Mouse (Mus musculus) ES-E14 (cell line): Measurements from ENCODE around the gene Tmem44. TPM values are rescaled to one million over a fixed set of nuclear protein-coding genes. Genes with fewer than 3 reads are reported as not detected.

Source experiments
- DNase-seq: peaks from one replicate; pipeline ENCODE4 v3.0.0-alpha.2; 2013; ENCODE audit warnings: low read depth, low spot score
- H3K27ac ChIP-seq: 2 replicates; pipeline ENCODE4 v1.5.1; 2012; ENCODE audit warnings: low read depth, mild to moderate bottlenecking, low read length, moderate library complexity, mixed read lengths; ENCODE audit not compliant: poor library complexity, insufficient read depth, severe bottlenecking
- H3K36me3 ChIP-seq: 2 replicates; pipeline ENCODE4 v1.6.1; 2012; ENCODE audit warnings: mild to moderate bottlenecking, low read length, moderate library complexity, mixed read lengths; ENCODE audit not compliant: control insufficient read depth, poor library complexity, insufficient read depth, severe bottlenecking
- H3K4me1 ChIP-seq, 2 experiments: fragments of 150-350 bp in 1 of 2; sonication (generic) in 1 of 2; 2 replicates each; pipeline ENCODE4 v1.6.1; 2012; ENCODE audit warnings: low read length in 2 of 2, mild to moderate bottlenecking in 1 of 2, mixed read lengths in 1 of 2; ENCODE audit not compliant: control insufficient read depth in 2 of 2, insufficient read depth in 2 of 2, poor library complexity in 1 of 2
- H3K4me3 ChIP-seq, 2 experiments: fragments of 150-350 bp in 1 of 2; sonication (generic) in 1 of 2; 2 replicates each; pipeline ENCODE4 v1.5.1; 2012; ENCODE audit warnings: low read length in 2 of 2, low read depth in 1 of 2, mild to moderate bottlenecking in 1 of 2, mixed read lengths in 1 of 2; ENCODE audit not compliant: insufficient read depth in 1 of 2, poor library complexity in 1 of 2, severe bottlenecking in 1 of 2
- H3K9ac ChIP-seq: 2 replicates; pipeline ENCODE4 v1.6.1; 2012; ENCODE audit warnings: low read depth, mild to moderate bottlenecking, low read length, mixed read lengths; ENCODE audit not compliant: poor library complexity, insufficient read depth, severe bottlenecking
- H3K9me3 ChIP-seq: fragments of 150-350 bp; sonication (generic); 2 replicates; pipeline ENCODE4 v1.6.1; 2012; ENCODE audit warnings: low read depth, mild to moderate bottlenecking, low read length; ENCODE audit not compliant: control insufficient read depth, insufficient read depth
- CHD2 ChIP-seq: IDR thresholded peaks from 2 replicates; pipeline ENCODE4 v1.6.1; 2014; ENCODE audit warnings: mild to moderate bottlenecking, low read depth, low read length, inconsistent platforms
- HCFC1 ChIP-seq: IDR thresholded peaks from 2 replicates; pipeline ENCODE4 v1.6.1; 2012; ENCODE audit warnings: low read length, inconsistent platforms, borderline replicate concordance; ENCODE audit not compliant: insufficient read depth
- MAFK ChIP-seq: IDR thresholded peaks from 2 replicates; pipeline ENCODE4 v1.6.1; 2014; ENCODE audit warnings: mild to moderate bottlenecking, low read depth, low read length, inconsistent platforms; ENCODE audit not compliant: insufficient read depth
- ZC3H11A ChIP-seq: IDR thresholded peaks from 2 replicates; pipeline ENCODE4 v1.6.1; 2012; ENCODE audit warnings: low read depth, mild to moderate bottlenecking, inconsistent platforms, low read length, borderline replicate concordance
- ZNF384 ChIP-seq: IDR thresholded peaks from 2 replicates; pipeline ENCODE4 v1.6.1; 2012; ENCODE audit warnings: low read depth, low read length, inconsistent platforms
- in situ Hi-C, 2 experiments: fragments of 600-800 bp; cut with MboI; formaldehyde crosslinking; loops; one replicate each; pipeline ENCODE4 v1.15.1; 2025; ENCODE audit warnings: low sequenced_read_pairs in 2 of 2, inconsistent platforms in 1 of 2; ENCODE audit not compliant: unreplicated experiment in 2 of 2
- total RNA-seq: library from RNA; depleted of rRNA; stranded (reverse); fragments of 300-350 nt; gene quantifications from 2 replicates; pipeline ENCODE4 v1.2.3, GENCODE M21; 2012

The Tmem44 gene
- total RNA-seq, 1 experiment: 4.2 TPM

GRCm38 (mm10) chr16:30491742-30492141, 58.9 kb downstream of the Tmem44 start:
- Histone ChIP-seq H3K9me3 (no peaks in the 10 kb centered on the region), H3K9ac (no peak overlapping the region), H3K4me3 (no peak overlapping the region), H3K4me1 (no peaks in the 10 kb centered on the region; a peak in 1 of 4 replicates), H3K27ac (no peak overlapping the region), H3K36me3 (no peaks in the 10 kb centered on the region)
- TF ChIP-seq HCFC1 (no peak), ZC3H11A (no peak), ZNF384 (no peak), MAFK (no peak), CHD2 (no peak)
- in situ Hi-C loops: no loop called here
- no peak for DNase-seq

DNA sequence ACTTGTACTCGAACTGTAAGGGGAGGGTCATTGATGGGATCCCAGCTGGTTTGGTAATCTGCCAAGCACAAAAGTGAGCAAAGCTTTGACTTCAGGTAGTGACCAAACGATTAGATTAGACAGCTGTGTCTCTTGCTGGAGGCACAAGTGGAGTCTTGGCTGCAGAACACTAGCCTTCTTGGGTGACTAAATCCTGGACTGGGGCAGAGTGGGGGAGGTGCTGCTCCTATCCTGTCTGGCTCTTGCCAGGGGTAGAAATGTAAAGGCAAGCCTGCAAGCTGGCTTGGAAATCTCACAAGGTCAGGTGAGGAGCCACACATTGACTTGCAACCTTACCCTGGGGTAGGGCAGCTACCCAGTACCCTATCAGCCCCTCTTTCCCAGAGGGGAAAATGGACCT, 59.9 kb downstream of the Tmem44 start:
- in situ Hi-C loops: no loop called here
- no peak for DNase-seq
- H3K9me3 ChIP-seq: no peaks in the 10 kb centered on the region
- no peak for TF ChIP-seq CHD2
- TF ChIP-seq ZC3H11A: no peak
- TF ChIP-seq ZNF384: no peak
- TF ChIP-seq HCFC1: no peak
- TF ChIP-seq MAFK: no peak
- H3K4me1 ChIP-seq: no peaks in the 10 kb centered on the region; a peak in 1 of 4 replicates
- H3K36me3 ChIP-seq: no peaks in the 10 kb centered on the region
- no peak overlapping the region for H3K4me3 ChIP-seq
- H3K27ac ChIP-seq: no peak overlapping the region
- H3K9ac ChIP-seq: no peak overlapping the region

DNA sequence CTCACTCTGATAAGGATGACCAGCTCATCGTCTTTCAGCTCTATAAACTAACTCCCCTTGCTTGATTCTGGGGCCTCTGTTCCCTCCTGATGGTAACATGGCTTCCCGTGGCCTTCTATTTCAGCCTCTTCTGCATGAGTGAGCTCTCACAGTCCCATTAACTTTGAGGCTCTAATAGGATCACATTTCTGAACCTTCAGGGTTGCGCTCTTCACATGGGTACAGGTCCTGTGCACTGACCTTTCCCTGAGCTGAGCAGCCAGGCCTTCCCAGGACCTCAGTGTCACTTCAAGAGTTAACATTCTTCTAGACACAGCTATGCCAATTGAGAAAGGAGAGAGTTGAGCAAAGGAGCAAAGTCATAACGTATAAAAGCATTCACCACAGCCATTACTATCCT, 60.3 kb downstream of the Tmem44 start:
- no peak for DNase-seq
- no peaks in the 10 kb centered on the region for H3K36me3 ChIP-seq
- no peak overlapping the region for H3K9ac ChIP-seq
- H3K9me3 ChIP-seq: no peaks in the 10 kb centered on the region
- TF ChIP-seq ZC3H11A: no peak
- no peak for TF ChIP-seq MAFK
- no peak for TF ChIP-seq HCFC1
- TF ChIP-seq ZNF384: no peak
- no peak for TF ChIP-seq CHD2
- no peak overlapping the region for H3K27ac ChIP-seq
- H3K4me1 ChIP-seq: no peaks in the 10 kb centered on the region; a peak in 1 of 4 replicates
- in situ Hi-C loops: no loop called here
- no peak overlapping the region for H3K4me3 ChIP-seq

- Histone ChIP-seq H3K4me3 (no peak overlapping the region), H3K27ac (no peak overlapping the region), H3K9ac (no peak overlapping the region), H3K4me1 (no peaks in the 10 kb centered on the region; a peak in 1 of 4 replicates), H3K9me3 (no peaks in the 10 kb centered on the region), H3K36me3 (no peaks in the 10 kb centered on the region)
- in situ Hi-C loops: no loop called here
- no peak for DNase-seq
- TF ChIP-seq MAFK: no peak
- no peak for TF ChIP-seq ZNF384
- TF ChIP-seq ZC3H11A: no peak
- no peak for TF ChIP-seq HCFC1
- TF ChIP-seq CHD2: no peak
These were observed 61.0 kb downstream of the Tmem44 start for GRCm38 (mm10) chr16:30489662-30490061.

DNA sequence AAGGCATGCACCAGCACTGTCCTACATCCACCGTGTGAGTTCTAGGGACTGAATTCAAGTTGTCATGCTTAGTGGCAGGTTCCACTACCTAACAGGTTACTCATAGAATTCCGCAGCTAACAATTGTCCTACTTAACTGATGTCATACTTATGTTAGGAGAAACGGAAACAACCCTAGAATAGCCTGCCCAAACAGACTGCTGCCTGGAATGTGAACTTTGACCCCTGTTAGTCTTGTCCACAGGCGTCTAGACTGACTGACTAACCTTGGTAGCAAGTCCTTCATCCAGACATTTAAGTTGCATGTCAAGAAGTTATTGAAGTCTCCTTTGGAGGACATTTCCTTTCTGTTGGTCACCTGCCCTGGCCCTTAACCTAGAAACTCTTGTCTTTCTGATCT, 64.1 kb downstream of the Tmem44 start:
- H3K4me3 ChIP-seq: no peak overlapping the region

More for the DNA sequence above, 64.1 kb downstream of the Tmem44 start:
- H3K36me3 ChIP-seq: no peaks in the 10 kb centered on the region
- no peak overlapping the region for H3K27ac ChIP-seq
- in situ Hi-C loops: no loop called here
- H3K4me1 ChIP-seq: no peaks in the 10 kb centered on the region
- no peaks in the 10 kb centered on the region for H3K9me3 ChIP-seq
- no peak for DNase-seq
- TF ChIP-seq HCFC1 (no peak), CHD2 (no peak), MAFK (no peak), ZNF384 (no peak)
- H3K9ac ChIP-seq: no peak overlapping the region
